Mouse (Mus musculus) right cerebral cortex, adult 18-20 months (tissue): Measurements from ENCODE around the gene Abca4.

Source experiments
- DNase-seq: peaks from one replicate; pipeline ENCODE4 v3.0.0; 2022; ENCODE audit warnings: mixed read lengths

The Abca4 gene

DNA sequence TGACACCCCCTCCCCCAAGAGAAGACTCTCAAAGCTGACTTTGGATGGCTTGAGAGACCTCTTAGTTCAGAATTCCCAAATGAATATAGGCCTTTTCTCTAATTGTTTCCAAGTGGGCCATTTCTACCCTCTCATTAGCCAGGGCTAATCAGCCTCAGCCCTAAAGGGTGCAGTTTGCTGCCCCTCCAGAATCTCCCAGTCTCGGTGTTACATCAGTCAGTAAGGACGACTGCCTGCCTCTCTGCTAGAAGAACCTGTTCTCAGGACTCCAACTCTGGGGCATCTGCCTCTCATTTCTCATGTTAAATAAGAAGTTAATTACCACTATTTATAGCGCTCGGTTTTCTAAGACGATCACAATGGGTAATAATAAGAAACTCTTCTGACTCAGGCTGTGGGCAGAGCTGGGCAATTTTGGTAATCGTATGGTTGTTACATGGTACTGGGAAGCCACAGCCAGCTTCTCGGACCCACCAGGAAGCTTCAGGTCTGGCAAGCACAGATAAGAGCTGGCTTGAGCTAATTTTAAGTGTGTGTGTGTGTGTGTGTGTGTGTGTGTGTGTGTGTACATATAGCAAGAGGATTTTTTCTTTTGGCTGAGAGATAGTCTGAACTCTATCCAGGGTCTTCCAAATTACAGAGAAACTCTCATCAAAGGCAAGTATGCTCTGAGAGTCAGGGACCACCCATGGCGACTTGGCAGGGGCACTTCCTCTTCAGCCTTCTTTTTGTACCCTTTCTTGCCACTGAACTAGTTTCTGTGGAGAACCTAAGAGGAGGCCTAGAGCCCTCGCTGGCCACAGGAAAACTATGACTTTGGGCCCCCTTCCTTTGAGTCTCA, 67.1 kb downstream of the Abca4 start:
- DNase-seq, result no peak

- DNase-seq, result no peak
These were observed 74.5 kb downstream of the Abca4 start for GRCm38 (mm10) chr3:122118651-122119214.

GRCm38 (mm10) chr3:122119733-122120132, 75.5 kb downstream of the Abca4 start:
- no peak for DNase-seq

- no peak for DNase-seq
These were observed 76.0 kb downstream of the Abca4 start for GRCm38 (mm10) chr3:122120217-122120616.

GRCm38 (mm10) chr3:122122127-122122663, 78.0 kb downstream of the Abca4 start:
- peak; percentile 85 for DNase-seq

DNA sequence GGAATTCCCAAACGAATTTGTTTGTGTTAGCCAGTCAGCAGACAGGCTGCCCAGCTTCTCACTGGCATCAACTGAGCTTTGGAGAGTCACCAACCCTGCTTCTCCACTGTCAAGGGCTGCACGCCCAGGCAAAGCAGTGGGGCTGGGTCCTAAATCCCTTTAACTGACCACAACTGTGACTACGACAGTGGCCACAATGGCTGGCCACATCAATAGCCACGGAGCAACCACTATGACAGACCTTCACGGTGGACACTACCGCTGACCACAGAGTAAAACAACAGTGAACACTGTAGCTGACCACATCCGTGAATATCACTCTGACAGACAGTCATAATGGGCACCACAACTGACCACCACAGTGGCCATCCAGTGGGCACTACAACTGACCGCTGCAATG, 78.6 kb downstream of the Abca4 start:
- no peak for DNase-seq

DNA sequence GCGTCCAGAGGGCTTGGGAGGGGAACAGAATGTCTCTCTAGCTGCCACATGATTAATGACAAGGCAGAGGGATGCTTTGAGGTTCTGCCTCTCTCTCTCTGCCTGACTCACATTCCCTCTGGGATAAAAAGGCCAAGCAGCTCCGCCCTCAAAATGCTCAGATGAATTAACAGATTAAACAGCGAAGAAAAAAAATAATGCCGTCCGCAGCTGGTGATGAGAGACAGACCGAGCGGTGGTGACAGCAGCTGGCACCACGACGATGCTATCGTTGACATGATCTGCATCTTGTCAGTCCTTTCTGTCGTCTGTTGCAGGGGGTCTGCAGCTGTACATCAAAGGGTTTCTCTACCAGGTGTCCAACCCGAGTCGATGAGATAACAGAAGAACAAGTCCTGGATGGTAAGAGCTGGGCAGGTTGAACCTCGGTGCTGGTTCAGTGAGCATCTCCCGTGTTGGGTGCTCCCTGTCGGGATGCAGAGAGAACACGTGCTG, 84.8 kb downstream of the Abca4 start:
- DNase-seq, result no peak

DNA sequence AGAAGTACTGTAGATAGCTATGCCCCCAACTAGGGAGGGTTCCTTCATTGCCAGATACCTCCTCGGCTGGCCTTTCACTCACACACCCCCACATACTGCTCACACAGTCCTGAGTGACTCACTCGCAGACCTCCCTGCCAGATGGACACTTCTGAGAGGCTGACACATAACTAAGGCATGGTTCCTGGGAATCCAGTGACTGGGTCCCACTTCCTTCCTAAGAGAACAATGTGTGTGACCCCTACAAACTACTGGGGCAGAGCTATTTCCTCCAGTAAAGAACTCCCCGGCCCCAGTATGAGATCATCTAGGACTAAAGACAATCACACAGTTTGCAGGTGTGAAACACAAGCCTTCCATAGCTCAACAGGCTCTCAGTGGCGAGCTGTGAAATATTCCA, 86.5 kb downstream of the Abca4 start:
- no peak for DNase-seq

DNA sequence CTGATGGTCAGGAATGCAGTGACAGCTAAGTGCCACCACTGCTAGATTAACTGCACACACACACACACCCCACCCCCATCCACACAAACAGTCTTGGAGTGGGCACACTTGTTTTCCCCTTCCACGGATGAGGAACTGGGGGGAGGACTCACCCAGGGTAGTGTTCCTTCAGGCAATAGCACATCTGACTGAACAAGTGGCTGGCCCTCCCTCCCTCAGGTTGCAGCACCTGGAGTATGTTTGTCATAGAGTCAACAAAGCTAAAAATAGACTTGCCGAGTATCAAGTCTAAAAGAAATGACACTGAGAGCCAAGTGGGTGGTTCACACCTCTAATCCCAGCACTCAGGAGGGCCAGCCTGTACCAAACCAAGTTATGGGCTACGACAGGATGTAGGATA, 87.4 kb downstream of the Abca4 start:
- no peak for DNase-seq

DNA sequence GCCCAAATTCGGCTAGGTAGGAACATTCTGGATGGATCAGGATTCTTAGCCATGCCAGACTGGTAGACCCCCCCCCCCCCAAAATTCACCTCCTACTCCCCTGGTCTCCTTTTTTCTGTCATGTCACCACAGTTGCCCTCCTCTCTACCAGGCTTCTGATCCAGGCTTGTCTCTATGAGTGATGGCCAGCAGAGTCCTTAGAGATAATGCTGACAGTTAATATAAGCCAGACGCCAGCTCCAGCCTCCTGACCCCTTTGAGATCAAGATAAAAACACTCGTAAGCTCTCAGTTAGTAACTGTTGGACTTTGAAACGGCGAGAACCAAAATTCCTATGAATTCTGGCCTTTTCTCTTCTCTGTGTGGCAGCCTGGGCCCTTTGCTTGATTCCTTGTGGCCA, 89.0 kb downstream of the Abca4 start:
- no peak for DNase-seq

DNA sequence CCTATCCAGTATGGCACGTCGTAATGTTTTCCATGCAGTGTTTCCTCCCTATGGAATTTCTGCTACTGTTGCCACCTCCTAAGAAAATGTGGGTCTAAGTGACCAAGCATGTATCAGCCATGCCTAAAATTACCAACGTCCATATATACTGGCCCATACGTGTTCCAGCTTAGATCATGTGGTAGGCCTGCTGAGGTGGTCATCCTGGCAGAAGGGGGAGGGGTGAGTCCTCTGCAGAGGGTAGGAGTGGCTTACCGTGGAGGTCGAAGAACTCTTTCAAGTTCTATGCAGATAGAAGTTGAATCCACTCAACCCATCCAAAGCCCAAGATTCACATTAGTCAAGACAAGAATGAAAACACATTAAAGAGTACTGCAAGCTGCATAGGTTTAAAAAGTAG, 89.6 kb downstream of the Abca4 start:
- DNase-seq, result no peak

- peak; percentile 15 for DNase-seq
These were observed 96.6 kb downstream of the Abca4 start for GRCm38 (mm10) chr3:122140589-122141400.

DNA sequence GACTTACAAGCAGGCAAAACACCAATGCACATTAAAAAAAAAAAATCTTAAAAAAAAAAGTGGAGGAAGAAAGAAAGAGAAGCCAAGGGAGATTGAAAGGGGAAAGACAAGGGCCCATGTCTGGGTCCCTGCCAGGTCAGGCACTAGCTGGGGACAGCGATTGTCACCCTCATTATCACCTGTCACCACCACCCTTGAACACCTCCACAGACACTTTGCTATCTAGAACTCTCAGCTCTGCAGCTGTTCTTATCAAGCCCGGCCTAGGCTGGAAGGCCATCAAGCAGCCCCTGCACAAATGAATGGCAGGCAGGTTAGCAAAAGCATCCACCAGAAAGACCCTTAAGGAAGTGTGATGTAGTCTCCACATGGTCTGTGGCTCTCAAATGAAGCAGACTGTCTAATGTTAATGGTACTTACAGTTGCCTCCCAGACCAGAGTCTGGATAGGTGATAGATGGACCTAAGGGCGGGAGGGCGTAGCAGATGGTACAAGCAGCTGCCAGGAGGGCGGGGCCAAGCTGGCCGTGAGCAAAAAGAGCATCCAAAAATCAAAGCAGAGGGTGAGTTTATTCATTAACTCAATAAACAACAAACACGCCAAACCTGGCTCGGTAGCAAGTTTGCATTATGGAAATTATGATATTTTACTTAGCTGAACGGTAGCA, 98.1 kb downstream of the Abca4 start:
- DNase-seq, result no peak

DNA sequence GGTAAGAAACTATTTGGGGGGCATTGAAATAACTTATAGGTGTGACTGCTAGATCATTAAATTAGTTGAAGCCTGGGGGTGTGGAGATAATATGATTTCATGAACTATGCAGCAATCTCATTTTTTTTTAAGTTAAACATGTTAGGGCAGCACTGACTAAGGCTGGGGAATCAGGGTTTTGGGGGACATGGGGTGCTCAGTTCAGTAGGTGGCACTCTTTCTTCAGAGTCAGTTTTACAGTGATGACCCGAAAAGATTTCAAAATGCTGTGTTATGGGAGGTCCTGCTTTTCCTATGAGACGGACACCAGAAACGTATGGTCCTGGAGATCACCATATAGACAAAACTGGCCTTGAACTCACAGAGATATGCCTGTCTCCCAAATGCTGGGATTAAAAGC, 99.2 kb downstream of the Abca4 start:
- DNase-seq, result no peak

DNA sequence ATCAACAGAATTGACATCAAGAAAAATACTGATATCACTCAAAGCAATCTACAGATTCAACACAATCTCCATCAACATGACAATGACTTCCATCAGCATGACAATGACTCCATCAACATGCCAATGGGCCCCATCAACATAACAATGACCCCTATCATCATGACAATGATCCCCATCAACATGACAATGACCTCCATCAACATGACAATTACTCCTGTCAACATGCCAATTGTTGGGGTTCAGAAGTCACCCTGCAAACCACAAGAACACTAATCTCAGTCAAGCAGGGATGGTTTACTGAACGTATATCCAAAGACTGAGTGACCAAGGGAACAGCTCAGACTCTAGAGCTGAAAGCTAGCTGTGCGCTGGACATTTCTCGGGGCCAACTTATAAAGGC, 101.2 kb downstream of the Abca4 start:
- DNase-seq, result no peak

DNA sequence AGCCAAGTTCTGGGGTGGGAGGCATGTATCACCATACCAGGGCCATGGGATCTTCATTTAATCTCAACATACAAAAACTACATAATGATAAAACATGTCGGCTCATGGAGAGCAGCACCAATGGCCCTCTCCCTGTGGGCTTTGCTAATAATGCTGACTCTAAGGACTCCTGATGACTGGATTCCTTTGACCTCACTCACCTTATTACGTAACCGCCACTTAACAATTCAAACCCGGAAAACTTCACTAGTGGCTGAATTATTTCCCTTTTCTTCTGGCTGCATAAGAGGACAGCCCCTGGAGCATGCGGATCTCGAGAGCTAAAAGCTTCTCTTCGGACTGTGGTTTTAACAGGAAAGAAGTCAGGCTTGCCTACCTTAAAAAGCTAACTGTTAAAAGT, 106.6 kb downstream of the Abca4 start:
- DNase-seq, result no peak

DNA sequence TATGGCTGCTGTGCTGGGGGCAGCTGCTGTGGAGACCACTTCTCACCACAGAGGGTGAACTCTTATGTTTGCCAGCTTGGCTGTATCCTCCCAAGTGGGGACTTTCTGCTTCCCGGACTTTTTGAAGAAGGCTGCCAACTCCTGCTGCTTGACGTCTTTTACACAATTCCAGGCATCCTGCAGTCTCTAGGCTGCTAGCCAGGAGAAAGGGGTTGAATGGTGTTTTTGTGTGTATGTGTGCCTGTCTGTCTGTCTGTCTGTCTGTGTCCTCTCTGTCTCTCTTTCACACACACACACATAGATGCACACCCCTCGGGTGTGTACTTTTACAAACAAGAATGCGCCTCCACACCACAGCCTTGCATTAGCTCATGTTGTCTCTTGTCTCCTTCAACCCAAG, 108.2 kb downstream of the Abca4 start:
- no peak for DNase-seq

- no peak for DNase-seq
These were observed 109.8 kb downstream of the Abca4 start for GRCm38 (mm10) chr3:122154080-122154479.

GRCm38 (mm10) chr3:122159447-122159846, 115.2 kb downstream of the Abca4 start:
- no peak for DNase-seq

GRCm38 (mm10) chr3:122169616-122170178, 125.5 kb downstream of the Abca4 start:
- peak; percentile 14 for DNase-seq

GRCm38 (mm10) chr3:122170621-122171309, 126.5 kb downstream of the Abca4 start:
- DNase-seq, result peak; percentile 82
